Mouse (Mus musculus) forebrain, embryonic 16.5 days (tissue): ENCODE data around the gene Zfhx3. TPM values are rescaled to one million over a fixed set of nuclear protein-coding genes. Genes with fewer than 3 reads are reported as not detected.

Experiments used
- ATAC-seq: fragments of 200-750 bp; cut with Nextera tagmentation; 2 replicates; pipeline ENCODE4 v1.8.0; 2017; ENCODE audit warnings: mild to moderate bottlenecking, moderate library complexity
- H3K27ac ChIP-seq: fragments of 300-500 bp; sonication (generic); 2 replicates; pipeline ENCODE4 v1.5.1; 2014; ENCODE audit warnings: low read length, control low read depth
- H3K27me3 ChIP-seq: fragments of 300-500 bp; sonication (generic); replicated peaks from 2 replicates; pipeline ENCODE4 v1.6.1; 2014; ENCODE audit warnings: low read length; ENCODE audit not compliant: control insufficient read depth, insufficient read depth
- H3K36me3 ChIP-seq: fragments of 300-500 bp; sonication (generic); 2 replicates; pipeline ENCODE4 v1.6.1; 2014; ENCODE audit not compliant: control insufficient read depth, insufficient read depth
- H3K4me1 ChIP-seq: fragments of 300-500 bp; sonication (generic); replicated peaks from 2 replicates; pipeline ENCODE4 v1.6.1; 2014; ENCODE audit warnings: low read length; ENCODE audit not compliant: control insufficient read depth, insufficient read depth
- H3K4me2 ChIP-seq: fragments of 300-500 bp; sonication (generic); 2 replicates; pipeline ENCODE4 v1.6.1; 2014; ENCODE audit warnings: mild to moderate bottlenecking, low read length, control low read depth
- H3K4me3 ChIP-seq: fragments of 300-500 bp; sonication (generic); replicated peaks from 2 replicates; pipeline ENCODE4 v1.5.1; 2014; ENCODE audit warnings: mild to moderate bottlenecking, low read length, control low read depth
- H3K9ac ChIP-seq: fragments of 300-500 bp; sonication (generic); replicated peaks from 2 replicates; pipeline ENCODE4 v1.6.1; 2014; ENCODE audit warnings: low read depth, low read length, control low read depth
- H3K9me3 ChIP-seq: fragments of 300-500 bp; sonication (generic); 2 replicates; pipeline ENCODE4 v1.6.1; 2016; ENCODE audit warnings: low read length; ENCODE audit not compliant: control insufficient read depth
- WGBS: fragments of 180-500 bp; shearing (Covaris S2); extraction: QIAGEN DNeasy Blood & Tissue Kit; methylation state at CpG from one replicate; pipeline ENCODE4 v1.1.7; 2014; 5-methylcytosine and 5-hydroxymethylcytosine counted together
- polyA plus RNA-seq: library from polyadenylated mRNA; unstranded; fragments of >200 nt; fragmentation: Nextera tagmentation; extraction: Ambion mirVana; gene quantifications from 2 replicates; pipeline ENCODE4 v1.2.1, GENCODE M21; 2015

Zfhx3 gene
- polyA plus RNA-seq, 1 experiment from 2014 or later, result 14.6 TPM

GRCm38 (mm10) chr8:108363856-108364255, 421.4 kb downstream of the Zfhx3 start:
- no peak for ATAC-seq
- Histone ChIP-seq H3K27ac (no peak overlapping the region), H3K27me3 (0 out of 2 replicates have a peak, but pooled peaks cover 7% of the 10 kb centered on the region), H3K9me3 (no peaks in the 10 kb centered on the region), H3K36me3 (no peaks in the 10 kb centered on the region), H3K9ac (no peak overlapping the region), H3K4me2 (no peak overlapping the region), H3K4me1 (no peaks in the 10 kb centered on the region), H3K4me3 (no peak overlapping the region)
- 71% methylated on average over 8 of the region's 8 CpGs for WGBS

- no peaks in the 10 kb centered on the region for H3K36me3 ChIP-seq
- 5% methylated on average over 6 of the region's 6 CpGs for WGBS
- peak; percentile 47; the same call in 1 of the 2 replicates for ATAC-seq
- H3K27ac ChIP-seq, result no peak overlapping the region
- no peak overlapping the region for H3K4me2 ChIP-seq
- H3K4me1 ChIP-seq, result peaks cover 9% of the 10 kb centered on the region
- H3K9me3 ChIP-seq, result no peaks in the 10 kb centered on the region
- H3K27me3 ChIP-seq, result 0 out of 2 replicates have a peak, but pooled peaks cover 13% of the 10 kb centered on the region
- no peak overlapping the region for H3K9ac ChIP-seq
- no peak overlapping the region for H3K4me3 ChIP-seq
These were observed 426.6 kb downstream of the Zfhx3 start for GRCm38 (mm10) chr8:108369081-108369480.

- no peak overlapping the region for H3K27ac ChIP-seq
- no peaks in the 10 kb centered on the region for H3K9me3 ChIP-seq
- H3K4me1 ChIP-seq, result peaks cover 9% of the 10 kb centered on the region
- WGBS, result 94% methylated on average over 6 of the region's 6 CpGs
- H3K36me3 ChIP-seq, result no peaks in the 10 kb centered on the region
- no peak overlapping the region for H3K9ac ChIP-seq
- no peak overlapping the region for H3K4me2 ChIP-seq
- no peak for ATAC-seq
- H3K4me3 ChIP-seq, result no peak overlapping the region
- peaks cover 15% of the 10 kb centered on the region; the same call in 1 of the 2 replicates for H3K27me3 ChIP-seq
These were observed 428.3 kb downstream of the Zfhx3 start for GRCm38 (mm10) chr8:108370731-108371130.

GRCm38 (mm10) chr8:108373046-108373445, 430.6 kb downstream of the Zfhx3 start:
- ATAC-seq, result no peak
- H3K4me3 ChIP-seq, result no peak overlapping the region
- H3K27ac ChIP-seq, result no peak overlapping the region
- no peak overlapping the region for H3K9ac ChIP-seq
- 8% methylated on average over 7 of the region's 7 CpGs for WGBS
- H3K9me3 ChIP-seq, result no peaks in the 10 kb centered on the region
- no peak overlapping the region; the same call in 1 of the 2 replicates for H3K4me2 ChIP-seq
- no peaks in the 10 kb centered on the region for H3K36me3 ChIP-seq
- peaks cover 12% of the 10 kb centered on the region; the same call in 1 of the 2 replicates for H3K27me3 ChIP-seq
- H3K4me1 ChIP-seq, result peaks cover 9% of the 10 kb centered on the region

- Histone ChIP-seq H3K4me3 (no peak overlapping the region), H3K4me1 (peaks cover 5% of the 10 kb centered on the region), H3K27me3 (peaks cover 6% of the 10 kb centered on the region; the same call in 1 of the 2 replicates), H3K9me3 (no peaks in the 10 kb centered on the region), H3K9ac (no peak overlapping the region), H3K4me2 (no peak overlapping the region), H3K36me3 (no peaks in the 10 kb centered on the region), H3K27ac (no peak overlapping the region)
- no peak for ATAC-seq
- WGBS, result 93% methylated on average over 2 of the region's 2 CpGs
These were observed 435.6 kb downstream of the Zfhx3 start for GRCm38 (mm10) chr8:108378036-108378435.

- WGBS, result 50% methylated on average over 4 of the region's 4 CpGs
- H3K27ac ChIP-seq, result no peak overlapping the region
- H3K4me2 ChIP-seq, result no peak overlapping the region
- ATAC-seq, result no peak
- no peaks in the 10 kb centered on the region for H3K36me3 ChIP-seq
- no peak overlapping the region for H3K9ac ChIP-seq
- H3K4me1 ChIP-seq, result peaks cover 15% of the 10 kb centered on the region
- no peak overlapping the region for H3K4me3 ChIP-seq
- 0 out of 2 replicates have a peak, but pooled peaks cover 4% of the 10 kb centered on the region for H3K27me3 ChIP-seq
- H3K9me3 ChIP-seq, result no peaks in the 10 kb centered on the region
These were observed 440.7 kb downstream of the Zfhx3 start for GRCm38 (mm10) chr8:108383121-108383520.

- no peaks in the 10 kb centered on the region for H3K9me3 ChIP-seq
- 8% methylated on average over 22 of the region's 22 CpGs for WGBS
- H3K4me1 ChIP-seq, result peaks cover 15% of the 10 kb centered on the region
- H3K36me3 ChIP-seq, result no peaks in the 10 kb centered on the region
- no peak overlapping the region; the same call in 1 of the 2 replicates for H3K27ac ChIP-seq
- H3K4me3 ChIP-seq, result peak overlapping the region; percentile 15; the same call in 1 of the 2 replicates
- peak; percentile 40; the same call in 1 of the 2 replicates for ATAC-seq
- 0 out of 2 replicates have a peak, but pooled peaks cover 4% of the 10 kb centered on the region for H3K27me3 ChIP-seq
- H3K4me2 ChIP-seq, result peak overlapping the region; percentile 46
- peak overlapping the region; percentile 35 for H3K9ac ChIP-seq
These were observed 444.9 kb downstream of the Zfhx3 start for GRCm38 (mm10) chr8:108387160-108387912.

- no peak overlapping the region; the same call in 1 of the 2 replicates for H3K9ac ChIP-seq
- ATAC-seq, result 0 out of 2 replicates have a peak, but pooled peaks have one; percentile 43
- no peaks in the 10 kb centered on the region for H3K9me3 ChIP-seq
- 0 out of 2 replicates have a peak, but pooled peaks cover 4% of the 10 kb centered on the region for H3K27me3 ChIP-seq
- no peak overlapping the region for H3K27ac ChIP-seq
- peak overlapping the region; percentile 46 for H3K4me2 ChIP-seq
- H3K4me3 ChIP-seq, result no peak overlapping the region; the same call in 1 of the 2 replicates
- H3K36me3 ChIP-seq, result no peaks in the 10 kb centered on the region
- 24% methylated on average over 8 of the region's 8 CpGs for WGBS
- peaks cover 14% of the 10 kb centered on the region for H3K4me1 ChIP-seq
These were observed 445.4 kb downstream of the Zfhx3 start for GRCm38 (mm10) chr8:108387913-108388274.

- peaks cover 1% of the 10 kb centered on the region for H3K4me1 ChIP-seq
- 75% methylated on average over 9 of the region's 9 CpGs for WGBS
These were observed 450.5 kb downstream of the Zfhx3 start for GRCm38 (mm10) chr8:108392909-108393308.

More at GRCm38 (mm10) chr8:108392909-108393308, 450.5 kb downstream of the Zfhx3 start:
- Histone ChIP-seq H3K36me3 (no peaks in the 10 kb centered on the region), H3K4me3 (no peak overlapping the region), H3K27ac (no peak overlapping the region), H3K9ac (no peak overlapping the region), H3K9me3 (no peaks in the 10 kb centered on the region), H3K27me3 (no peaks in the 10 kb centered on the region), H3K4me2 (no peak overlapping the region)
- ATAC-seq, result no peak
